7 mouse cellular contexts compared by ENCODE assay signal in genomic region chr2:155381643-155382331, GRCm38 (mm10). TPM values are rescaled to one million over a fixed set of nuclear protein-coding genes. Genes with fewer than 3 reads are reported as not detected.
A peak's percentile ranks its signal among the peaks of the same experiment; 100 is the strongest.
DNase-seq lines count a peak whose midpoint lies in the region; ATAC-seq lines count a peak whose summit lies in the region.

No protein-coding gene starts in this region.

- peaks cover 15% of the 10 kb centered on the region; the same call in 1 of the 2 replicates for H3K4me1 ChIP-seq in intestine, embryonic 16.5 days (ENCODE audit: control insufficient read depth, insufficient read depth, low read length)
- H3K4me1 ChIP-seq in midbrain, embryonic 11.5 days (ENCODE audit: control insufficient read depth, insufficient read depth, low read length), result peaks cover 20% of the 10 kb centered on the region

- H3K4me2 ChIP-seq in intestine, embryonic 16.5 days (ENCODE audit: low read depth, low read length), result peak overlapping the region; percentile 95
- H3K4me2 ChIP-seq in midbrain, embryonic 11.5 days, result peak overlapping the region; percentile 67

- ATAC-seq in intestine, embryonic 16.5 days, result peak; percentile 94
- peak; percentile 94 for ATAC-seq in midbrain, embryonic 11.5 days (ENCODE audit: low FRiP score)

- intact Hi-C loops in gastrocnemius, postnatal 36 days (cut with DNase I), result loop anchor here (2.0 kb wide), 2 partner anchors 23 to 103 kb away; no protein-coding TSS in a partner anchor
- intact Hi-C loops in left cerebral cortex, postnatal 36 days (cut with DNase I), result loop anchor here (2.0 to 10.0 kb wide), 3 partner anchors 25 to 297 kb away; partner anchors contain the start of genes Map1lc3a and Pigu

- no peaks in the 10 kb centered on the region for H3K27me3 ChIP-seq in intestine, embryonic 16.5 days (replicated peaks; ENCODE audit: control insufficient read depth, insufficient read depth, low read length)
- peaks cover 8% of the 10 kb centered on the region; the same call in 1 of the 2 replicates for H3K27me3 ChIP-seq in midbrain, embryonic 11.5 days (ENCODE audit: control insufficient read depth, insufficient read depth, low read length)

- no peaks in the 10 kb centered on the region for H3K9me3 ChIP-seq in intestine, embryonic 16.5 days (ENCODE audit: control insufficient read depth, low read length)
- no peaks in the 10 kb centered on the region for H3K9me3 ChIP-seq in midbrain, embryonic 11.5 days (ENCODE audit: control insufficient read depth, low read length)

- peak overlapping the region; percentile 89 for H3K4me3 ChIP-seq in intestine, embryonic 16.5 days (ENCODE audit: low read length)
- peak overlapping the region; percentile 81 for H3K4me3 ChIP-seq in midbrain, embryonic 11.5 days (ENCODE audit: low read depth, low read length)

- H3K9ac ChIP-seq in intestine, embryonic 16.5 days (ENCODE audit: low read depth, low read length), result peak overlapping the region; percentile 93
- peak overlapping the region; percentile 93 for H3K9ac ChIP-seq in midbrain, embryonic 11.5 days (ENCODE audit: low read length)

- H3K27ac ChIP-seq in intestine, embryonic 16.5 days (ENCODE audit: low read length), result peak overlapping the region; percentile 99
- peak overlapping the region; percentile 94 for H3K27ac ChIP-seq in midbrain, embryonic 11.5 days (ENCODE audit: low read depth, low read length)

- DNase-seq in adrenal gland, adult 18-20 months (ENCODE audit: low spot score in 2 of 2), result peak; percentile 97 to 98
- peak; percentile 97 for DNase-seq in embryo, embryonic 11 days
- peak; percentile 97 for DNase-seq in gastrocnemius, postnatal 36 days
- peak; percentile 96 to 97 for DNase-seq in left cerebral cortex, postnatal 36 days (ENCODE audit: low spot score in 2 of 2)
- DNase-seq in midbrain, embryonic 11.5 days (ENCODE audit: low spot score, missing footprints), result peak; percentile 100
- DNase-seq in skeletal muscle tissue, adult 2 months (ENCODE audit: low read depth, low spot score), result peak; percentile 98

- WGBS in intestine, embryonic 16.5 days, result under 1% methylated on average over 68 of the region's 68 CpGs
- WGBS in midbrain, embryonic 11.5 days, result under 1% methylated on average over 65 of the region's 68 CpGs

- H3K36me3 ChIP-seq in intestine, embryonic 16.5 days (ENCODE audit: control insufficient read depth, insufficient read depth, low read length), result no peaks in the 10 kb centered on the region
- H3K36me3 ChIP-seq in midbrain, embryonic 11.5 days (ENCODE audit: control insufficient read depth, insufficient read depth, low read length), result no peaks in the 10 kb centered on the region

RNA-seq across cellular contexts. Expression of gene Trp53inp2, which starts 0.9 kb away (rescaled TPM):
- 100 to 1,000 TPM; 293 to 384 TPM for total RNA-seq in adrenal gland, adult 18-20 months (2021)
- total RNA-seq in gastrocnemius, postnatal 36 days (2021), result 100 to 1,000 TPM; 355 to 400 TPM
- polyA plus RNA-seq in intestine, embryonic 16.5 days (2015; fragmentation: Nextera tagmentation; extraction: Ambion mirVana), result 21.2 and 25.1 TPM in 2 replicates
- total RNA-seq in left cerebral cortex, postnatal 36 days (2021), result 100 to 1,000 TPM; 147 to 173 TPM
- polyA plus RNA-seq in midbrain, embryonic 11.5 days (2014; fragmentation: Nextera tagmentation; extraction: Ambion mirVana), result 63.4 and 63.9 TPM in 2 replicates

RNA-seq across cellular contexts. Expression of gene Pigu, which starts 24.6 kb away (rescaled TPM):
- 10 to 100 TPM; 29.9 to 33.4 TPM for total RNA-seq in adrenal gland, adult 18-20 months (2021)
- total RNA-seq in gastrocnemius, postnatal 36 days (2021), result 10 to 100 TPM; 23.4 to 25.4 TPM
- 61.3 and 61.5 TPM in 2 replicates for polyA plus RNA-seq in intestine, embryonic 16.5 days (2015; fragmentation: Nextera tagmentation; extraction: Ambion mirVana)
- total RNA-seq in left cerebral cortex, postnatal 36 days (2021), result 10 to 100 TPM; 25.7 to 30.5 TPM
- polyA plus RNA-seq in midbrain, embryonic 11.5 days (2014; fragmentation: Nextera tagmentation; extraction: Ambion mirVana), result 52.8 and 63.6 TPM in 2 replicates

Comparison
In these comparisons a context has a peak if more than half of its experiments do, and no peak if none do; other contexts are left out.
1. Peak in every context shown above with its lines: DNase-seq, ATAC-seq, H3K4me3 ChIP-seq and H3K27ac ChIP-seq.